Mouse (Mus musculus) liver, embryonic 15.5 days (tissue): ENCODE results near the gene Ip6k1. TPM values are rescaled to one million over a fixed set of nuclear protein-coding genes. Genes with fewer than 3 reads are reported as not detected.

Experiments
- ATAC-seq: fragments of 200-750 bp; cut with Nextera tagmentation; 2 replicates; pipeline ENCODE4 v1.8.0; 2017; ENCODE audit warnings: moderate number of reproducible peaks, mild to moderate bottlenecking, moderate library complexity; ENCODE audit not compliant: insufficient read depth
- H3K27ac ChIP-seq: fragments of 300-500 bp; sonication (generic); replicated peaks from 2 replicates; pipeline ENCODE4 v1.5.1; 2015; ENCODE audit warnings: mild to moderate bottlenecking, inconsistent platforms
- H3K27me3 ChIP-seq: fragments of 300-500 bp; sonication (generic); 2 replicates; pipeline ENCODE4 v1.6.1; 2015; ENCODE audit warnings: mild to moderate bottlenecking, inconsistent platforms
- H3K36me3 ChIP-seq: fragments of 300-500 bp; sonication (generic); replicated peaks from 2 replicates; pipeline ENCODE4 v1.6.1; 2015; ENCODE audit warnings: moderate library complexity, mild to moderate bottlenecking, inconsistent platforms
- H3K4me1 ChIP-seq: fragments of 300-500 bp; sonication (generic); replicated peaks from 2 replicates; pipeline ENCODE4 v1.6.1; 2015; ENCODE audit warnings: inconsistent platforms
- H3K4me2 ChIP-seq: fragments of 300-500 bp; sonication (generic); 2 replicates; pipeline ENCODE4 v1.6.1; 2015; ENCODE audit warnings: moderate library complexity, mild to moderate bottlenecking, inconsistent platforms
- H3K4me3 ChIP-seq: fragments of 300-500 bp; sonication (generic); replicated peaks from 2 replicates; pipeline ENCODE4 v1.5.1; 2015; ENCODE audit warnings: mild to moderate bottlenecking, inconsistent platforms
- H3K9ac ChIP-seq: fragments of 300-500 bp; sonication (generic); 2 replicates; pipeline ENCODE4 v1.6.1; 2015; ENCODE audit warnings: moderate library complexity, mild to moderate bottlenecking, inconsistent platforms
- H3K9me3 ChIP-seq: fragments of 300-500 bp; sonication (generic); replicated peaks from 2 replicates; pipeline ENCODE4 v1.6.1; 2016; ENCODE audit warnings: inconsistent platforms
- WGBS: fragments of 180-500 bp; shearing (Covaris S2); methylation state at CpG from one replicate; pipeline ENCODE4 v1.1.7; 2015; ENCODE audit warnings: mixed read lengths; ENCODE audit not compliant: insufficient replicate concordance; 5-methylcytosine and 5-hydroxymethylcytosine counted together
- polyA plus RNA-seq: library from polyadenylated mRNA; unstranded; fragments of >200 nt; fragmentation: Nextera tagmentation; extraction: Ambion mirVana; gene quantifications from 2 replicates; pipeline ENCODE4 v1.2.1, GENCODE M21; 2015

The Ip6k1 gene
- polyA plus RNA-seq, 1 experiment from 2014 or later = 35.3 TPM

DNA sequence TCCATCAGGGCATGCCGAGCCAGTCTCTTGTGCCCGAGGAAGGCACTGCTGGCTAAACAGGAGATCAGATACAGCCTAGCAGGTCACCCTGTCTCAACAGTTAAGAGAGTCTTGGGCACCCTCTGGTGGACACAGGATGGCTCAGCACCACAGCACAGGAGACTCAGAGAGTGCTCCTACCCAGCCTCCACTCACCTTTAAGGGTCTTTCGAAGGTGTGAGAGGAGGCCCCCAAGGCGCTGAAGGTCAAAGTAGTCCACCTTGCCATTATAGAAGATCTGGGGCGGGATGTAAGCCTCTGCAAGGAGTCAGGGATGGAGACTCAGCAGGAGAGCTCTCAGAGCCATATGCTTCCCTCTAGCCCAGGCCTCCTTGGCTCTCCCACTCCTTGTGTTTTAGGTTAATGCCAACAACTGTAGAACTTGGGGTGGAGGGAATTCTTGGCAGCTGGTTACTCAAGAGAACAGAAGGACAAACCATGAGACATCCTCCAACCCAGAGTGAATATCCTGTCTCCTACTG lies 63.2 kb downstream of the Ip6k1 start:
- ATAC-seq = peak; percentile 42; the same call in 1 of the 2 replicates
- peaks cover 100% of the 10 kb centered on the region for H3K36me3 ChIP-seq
- 40% methylated on average over 5 of the region's 5 CpGs for WGBS

DNA sequence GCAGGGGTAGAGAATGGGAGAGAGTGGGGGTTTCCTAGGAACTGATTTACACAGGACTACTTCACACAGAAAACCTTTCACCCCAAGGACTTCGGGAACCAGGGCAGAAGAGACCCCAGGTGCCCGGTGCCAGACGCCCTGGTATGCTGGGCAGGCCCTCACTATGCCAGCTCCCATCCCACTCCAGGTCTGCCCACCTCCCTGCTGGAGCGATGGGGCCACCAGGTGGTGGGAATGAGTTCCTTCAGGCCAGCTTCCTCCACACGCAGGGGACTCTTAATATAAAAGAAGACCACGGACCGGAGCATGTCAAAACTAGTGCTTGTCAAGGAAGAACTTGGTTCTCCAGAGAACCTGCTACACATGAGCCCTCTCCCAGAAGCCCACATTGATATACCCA lies 64.9 kb downstream of the Ip6k1 start:
- Histone ChIP-seq H3K9me3 (no peaks in the 10 kb centered on the region), H3K4me2 (no peak overlapping the region), H3K9ac (no peak overlapping the region), H3K27ac (no peak overlapping the region), H3K36me3 (peaks cover 100% of the 10 kb centered on the region), H3K4me1 (peaks cover 35% of the 10 kb centered on the region), H3K4me3 (no peak overlapping the region), H3K27me3 (no peaks in the 10 kb centered on the region)
- WGBS = 87% methylated on average over 7 of the region's 7 CpGs
- ATAC-seq = no peak

More for the DNA sequence above, 63.2 kb downstream of the Ip6k1 start:
- Histone ChIP-seq H3K9me3 (no peaks in the 10 kb centered on the region), H3K27ac (0 out of 2 replicates have a peak overlapping the region, but pooled peaks have one; percentile 6), H3K4me3 (no peak overlapping the region), H3K9ac (no peak overlapping the region), H3K4me1 (peaks cover 36% of the 10 kb centered on the region), H3K4me2 (no peak overlapping the region), H3K27me3 (no peaks in the 10 kb centered on the region)

DNA sequence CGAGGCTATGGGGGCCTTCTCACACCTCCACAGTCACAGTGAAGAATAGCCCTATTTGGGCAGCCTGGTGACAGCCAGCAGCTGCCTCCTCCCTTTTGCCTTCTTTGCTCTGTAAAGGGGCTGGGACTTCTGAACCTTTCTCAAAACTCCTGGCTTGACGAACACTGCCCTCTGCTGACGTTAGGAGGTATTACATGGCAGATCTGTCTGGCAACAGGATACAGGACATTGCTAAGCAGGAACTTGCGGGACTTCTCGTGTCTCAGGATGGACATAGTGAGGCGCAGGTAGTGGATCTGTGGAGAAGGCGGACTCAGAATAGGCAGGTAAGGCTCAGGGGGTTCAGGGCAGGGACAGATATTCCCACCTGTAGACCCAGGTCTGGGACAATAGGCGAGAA lies 65.6 kb downstream of the Ip6k1 start:
- H3K4me3 ChIP-seq = no peak overlapping the region
- H3K4me1 ChIP-seq = peaks cover 34% of the 10 kb centered on the region
- H3K9me3 ChIP-seq = no peaks in the 10 kb centered on the region
- WGBS = 26% methylated on average over 8 of the region's 8 CpGs
- H3K27me3 ChIP-seq = no peaks in the 10 kb centered on the region
- ATAC-seq = 0 out of 2 replicates have a peak, but pooled peaks have one; percentile 30
- H3K27ac ChIP-seq = peak overlapping the region; percentile 33; the same call in 1 of the 2 replicates
- no peak overlapping the region for H3K4me2 ChIP-seq
- H3K9ac ChIP-seq = no peak overlapping the region
- H3K36me3 ChIP-seq = peaks cover 99% of the 10 kb centered on the region

DNA sequence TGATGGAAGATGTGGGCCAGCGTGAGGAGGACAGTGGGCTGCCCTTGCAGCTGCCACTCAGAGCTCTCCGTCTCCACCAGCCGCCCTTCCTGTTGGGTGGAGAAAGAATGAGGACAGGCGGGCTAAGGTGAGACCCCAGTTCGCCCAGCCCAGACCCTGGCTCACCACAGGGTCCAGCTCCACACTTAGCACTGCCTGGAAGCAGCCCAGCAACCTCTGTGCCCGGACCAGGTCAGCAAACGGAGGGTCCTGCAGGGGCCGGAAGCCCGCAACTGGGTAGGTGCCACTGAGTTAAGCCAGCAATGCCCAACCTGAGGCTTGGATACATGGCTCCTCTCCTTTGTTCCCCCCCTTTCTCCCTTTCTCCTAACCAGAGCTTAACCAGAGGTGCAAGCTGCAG lies 66.7 kb downstream of the Ip6k1 start:
- Histone ChIP-seq H3K4me2 (no peak overlapping the region), H3K9ac (no peak overlapping the region), H3K4me3 (no peak overlapping the region), H3K27ac (0 out of 2 replicates have a peak overlapping the region, but pooled peaks have one; percentile 33), H3K27me3 (no peaks in the 10 kb centered on the region), H3K36me3 (peaks cover 99% of the 10 kb centered on the region), H3K4me1 (peaks cover 34% of the 10 kb centered on the region), H3K9me3 (no peaks in the 10 kb centered on the region)
- WGBS = 93% methylated on average over 9 of the region's 9 CpGs
- ATAC-seq = no peak

DNA sequence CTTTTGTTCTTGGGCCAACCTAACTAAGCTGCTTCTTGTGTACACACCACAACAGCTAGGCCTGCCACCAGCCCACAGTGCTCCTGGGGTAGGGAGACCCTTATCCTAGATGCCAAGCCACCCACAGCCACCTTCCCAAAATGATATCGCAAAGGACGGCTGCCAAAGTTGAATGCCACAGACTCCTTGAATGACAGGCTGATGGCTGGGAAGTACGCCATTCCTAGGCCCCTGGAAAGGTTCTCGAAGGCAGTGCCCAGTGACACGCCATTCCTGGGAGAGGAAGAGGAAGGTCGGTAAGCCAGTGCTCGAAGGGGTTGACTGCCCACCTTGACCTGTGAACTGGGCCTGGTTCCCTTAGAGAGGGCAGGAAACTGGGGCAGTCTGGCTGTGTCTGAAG lies 67.2 kb downstream of the Ip6k1 start:
- Histone ChIP-seq H3K36me3 (peaks cover 99% of the 10 kb centered on the region), H3K27ac (no peak overlapping the region), H3K9ac (no peak overlapping the region), H3K27me3 (no peaks in the 10 kb centered on the region), H3K4me2 (no peak overlapping the region), H3K9me3 (no peaks in the 10 kb centered on the region), H3K4me1 (peaks cover 40% of the 10 kb centered on the region), H3K4me3 (no peak overlapping the region)
- ATAC-seq = no peak
- 90% methylated on average over 7 of the region's 7 CpGs for WGBS

DNA sequence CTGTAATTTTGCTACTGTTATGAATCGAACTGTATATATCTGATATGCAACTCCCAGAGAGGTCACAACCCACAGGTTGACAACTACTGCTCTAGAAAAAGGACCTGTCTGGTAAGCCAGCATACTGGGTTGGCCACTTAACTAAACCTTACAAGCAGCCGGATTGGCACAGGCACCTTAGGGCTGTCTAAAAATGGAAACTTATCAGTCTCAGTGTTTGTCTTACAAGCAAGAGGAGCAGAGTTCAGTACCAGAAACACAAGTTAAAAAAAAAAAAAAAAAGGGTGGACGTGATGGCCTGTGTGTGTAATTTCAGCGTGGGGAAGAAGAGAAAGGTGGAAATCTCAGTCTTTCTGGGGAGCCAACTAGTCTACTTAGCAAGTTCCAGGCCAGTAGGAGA lies 69.5 kb downstream of the Ip6k1 start:
- Histone ChIP-seq H3K36me3 (peaks cover 96% of the 10 kb centered on the region), H3K4me1 (peaks cover 54% of the 10 kb centered on the region), H3K27ac (peak overlapping the region; percentile 11; the same call in 1 of the 2 replicates)

DNA sequence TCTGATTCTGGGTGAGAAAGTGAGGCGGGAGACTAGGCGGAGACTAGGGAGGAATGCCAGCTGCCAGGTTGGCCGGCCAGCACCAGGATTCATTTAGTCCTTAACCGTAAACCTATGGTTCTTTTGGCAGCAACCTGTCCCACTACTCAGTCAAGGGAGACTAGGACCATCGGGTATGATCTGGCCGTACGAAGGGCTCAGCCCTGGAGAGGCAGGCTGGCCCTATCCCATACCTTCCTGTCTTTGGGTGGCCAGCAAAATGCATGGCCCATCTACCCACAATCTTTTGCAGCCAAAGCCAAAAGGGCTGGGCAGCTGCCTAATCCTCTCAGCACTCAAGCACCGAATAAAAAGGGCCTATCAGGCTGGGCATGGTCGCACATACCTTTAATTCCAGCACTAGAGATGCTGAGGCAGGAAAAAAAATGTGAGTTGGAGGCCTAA lies 70.2 kb downstream of the Ip6k1 start:
- Histone ChIP-seq H3K4me2 (no peak overlapping the region), H3K9ac (no peak overlapping the region), H3K27ac (no peak overlapping the region), H3K27me3 (no peaks in the 10 kb centered on the region), H3K4me1 (peaks cover 61% of the 10 kb centered on the region), H3K36me3 (peaks cover 96% of the 10 kb centered on the region), H3K9me3 (no peaks in the 10 kb centered on the region), H3K4me3 (no peak overlapping the region)
- WGBS = 86% methylated on average over 9 of the region's 9 CpGs
- no peak for ATAC-seq

More for the DNA sequence above, 69.5 kb downstream of the Ip6k1 start:
- Histone ChIP-seq H3K4me2 (no peak overlapping the region), H3K9me3 (no peaks in the 10 kb centered on the region), H3K27me3 (no peaks in the 10 kb centered on the region), H3K4me3 (no peak overlapping the region), H3K9ac (no peak overlapping the region)
- WGBS = 69% methylated on average over 4 of the region's 4 CpGs
- ATAC-seq = no peak

DNA sequence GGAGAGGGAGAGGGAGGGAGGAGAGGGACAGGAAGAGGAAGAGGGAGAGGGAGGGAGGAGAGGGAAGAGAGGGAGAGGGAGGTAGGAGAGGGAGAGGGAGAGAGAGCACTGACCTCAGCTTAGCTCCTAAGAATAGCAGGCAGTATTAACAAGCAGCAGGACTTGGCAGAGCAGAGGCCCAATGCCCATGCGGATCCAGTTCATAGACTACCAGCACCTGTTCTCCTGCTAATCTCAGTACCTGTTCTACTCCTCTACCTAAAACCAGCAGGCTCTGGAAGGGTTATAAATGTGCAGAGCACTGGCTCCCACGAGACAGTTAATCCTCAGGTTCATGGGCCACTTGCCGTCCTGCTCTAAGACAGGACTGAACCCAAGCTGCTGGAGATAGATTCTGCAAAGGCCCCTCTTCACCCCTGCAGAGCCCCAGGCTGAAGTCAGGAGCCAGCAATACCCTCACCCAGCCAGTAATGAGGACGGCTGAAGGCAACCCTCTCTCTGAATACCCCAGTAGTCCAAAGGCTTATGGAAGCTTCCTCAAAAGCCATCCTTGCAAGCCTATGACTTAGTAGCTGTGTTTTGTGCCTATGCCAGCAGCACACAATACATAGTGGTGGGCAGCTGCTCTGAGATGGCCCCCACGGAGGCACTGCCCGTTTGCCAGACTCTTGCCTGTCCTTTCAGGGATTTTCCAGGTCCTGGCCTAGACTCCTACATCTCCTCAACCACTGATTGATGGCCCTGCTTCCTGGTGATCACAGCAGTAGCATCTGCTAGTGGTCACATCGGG lies 71.0 kb downstream of the Ip6k1 start:
- WGBS = 79% methylated on average over 7 of the region's 7 CpGs
- H3K9ac ChIP-seq = no peak overlapping the region; the same call in 1 of the 2 replicates
- no peaks in the 10 kb centered on the region for H3K9me3 ChIP-seq
- no peak overlapping the region for H3K4me2 ChIP-seq
- no peak overlapping the region for H3K4me3 ChIP-seq
- no peak for ATAC-seq
- H3K4me1 ChIP-seq = peaks cover 61% of the 10 kb centered on the region
- peaks cover 92% of the 10 kb centered on the region for H3K36me3 ChIP-seq
- H3K27me3 ChIP-seq = no peaks in the 10 kb centered on the region
- H3K27ac ChIP-seq = peak overlapping the region; percentile 24; the same call in 1 of the 2 replicates

DNA sequence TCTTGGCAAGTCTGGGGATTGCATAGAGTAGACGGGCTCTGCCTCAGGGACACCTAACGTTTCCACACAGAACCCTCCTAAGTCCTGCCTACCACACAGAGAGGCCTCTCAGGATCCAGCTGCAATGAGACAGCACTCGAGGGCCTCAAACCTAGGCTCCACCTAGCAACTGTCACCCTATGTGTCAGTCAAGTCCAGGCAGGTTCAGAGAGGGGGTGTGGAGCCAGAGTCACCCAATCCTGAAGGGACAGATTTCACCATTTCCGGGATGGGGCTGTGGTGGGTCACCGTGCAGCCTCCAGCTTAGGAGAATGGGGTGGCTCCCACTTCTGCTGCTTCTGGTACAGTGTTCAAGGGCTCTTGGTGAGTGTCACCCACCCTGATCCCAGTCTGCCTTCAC lies 77.9 kb downstream of the Ip6k1 start, which contains the start of gene Mst1:
Mst1 (plus strand) TSS at position 269 of the 400 bp plus-strand sequence.
- Histone ChIP-seq H3K4me3 (peak within 1 kb of the TSS; percentile 70), H3K9ac (peak within 1 kb of the TSS; percentile 89), H3K27ac (peak within 1 kb of the TSS; percentile 99), H3K4me2 (peak within 1 kb of the TSS; percentile 85), H3K9me3 (no peaks in the 10 kb centered on the region), H3K36me3 (peaks cover 65% of the 10 kb centered on the region), H3K27me3 (peaks cover 3% of the 10 kb centered on the region; the same call in 1 of the 2 replicates), H3K4me1 (peaks cover 86% of the 10 kb centered on the region)
- peak; percentile 88 for ATAC-seq
- 11% methylated on average over 5 of the region's 5 CpGs for WGBS

DNA sequence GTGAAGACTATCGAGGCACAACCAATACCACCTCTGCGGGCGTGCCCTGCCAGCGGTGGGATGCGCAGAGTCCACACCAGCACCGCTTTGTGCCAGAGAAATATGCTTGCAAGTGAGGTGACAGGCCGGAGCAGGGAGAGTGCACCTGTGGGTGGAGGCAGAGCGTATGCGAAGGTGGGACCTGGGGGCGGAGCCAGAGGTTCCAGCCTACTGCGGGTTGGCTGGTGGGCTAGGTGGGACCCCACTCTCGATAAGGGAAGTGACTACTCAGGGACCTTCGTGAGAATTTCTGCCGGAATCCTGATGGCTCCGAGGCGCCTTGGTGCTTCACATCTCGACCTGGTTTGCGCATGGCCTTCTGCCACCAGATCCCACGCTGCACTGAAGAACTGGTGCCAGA lies 80.2 kb downstream of the Ip6k1 start:
- Histone ChIP-seq H3K4me1 (peaks cover 91% of the 10 kb centered on the region), H3K9me3 (no peaks in the 10 kb centered on the region), H3K27ac (peak overlapping the region; percentile 99), H3K4me3 (peak overlapping the region; percentile 44), H3K27me3 (peaks cover 3% of the 10 kb centered on the region; the same call in 1 of the 2 replicates), H3K9ac (peak overlapping the region; percentile 89), H3K4me2 (peak overlapping the region; percentile 85), H3K36me3 (peaks cover 65% of the 10 kb centered on the region)
- 13% methylated on average over 19 of the region's 19 CpGs for WGBS
- ATAC-seq = no peak

DNA sequence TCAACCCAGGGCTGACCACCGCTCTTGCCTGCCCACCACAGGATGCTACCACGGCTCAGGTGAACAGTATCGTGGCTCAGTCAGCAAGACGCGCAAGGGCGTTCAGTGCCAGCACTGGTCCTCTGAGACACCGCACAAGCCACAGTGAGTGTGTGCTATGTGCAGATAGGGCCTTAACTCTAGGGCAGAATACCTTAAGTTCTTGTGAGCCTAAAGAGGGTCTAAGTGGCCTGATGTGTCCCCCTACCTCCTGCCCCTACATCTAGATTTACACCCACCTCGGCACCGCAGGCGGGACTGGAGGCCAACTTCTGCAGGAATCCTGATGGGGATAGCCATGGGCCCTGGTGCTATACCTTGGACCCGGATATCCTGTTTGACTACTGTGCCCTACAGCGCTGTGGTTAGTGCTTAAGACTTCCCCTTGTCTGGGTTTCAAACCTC lies 80.7 kb downstream of the Ip6k1 start, which contains the start of gene Rnf123:
Rnf123 (minus strand) TSS at position 359 of the 444 bp plus-strand sequence.
- WGBS = 13% methylated on average over 12 of the region's 12 CpGs
- peak; percentile 10 for ATAC-seq

More for the DNA sequence above, 80.7 kb downstream of the Ip6k1 start, which contains the start of gene Rnf123:
- Histone ChIP-seq H3K27ac (peak within 1 kb of the TSS; percentile 99), H3K4me2 (peak within 1 kb of the TSS; percentile 85), H3K4me1 (peaks cover 91% of the 10 kb centered on the region), H3K9me3 (no peaks in the 10 kb centered on the region), H3K36me3 (peaks cover 66% of the 10 kb centered on the region), H3K27me3 (peaks cover 3% of the 10 kb centered on the region; the same call in 1 of the 2 replicates), H3K4me3 (peak within 1 kb of the TSS; percentile 44), H3K9ac (peak within 1 kb of the TSS; percentile 89)
